Mouse (Mus musculus): ENCODE results near the gene Rcc1l.

DNA sequence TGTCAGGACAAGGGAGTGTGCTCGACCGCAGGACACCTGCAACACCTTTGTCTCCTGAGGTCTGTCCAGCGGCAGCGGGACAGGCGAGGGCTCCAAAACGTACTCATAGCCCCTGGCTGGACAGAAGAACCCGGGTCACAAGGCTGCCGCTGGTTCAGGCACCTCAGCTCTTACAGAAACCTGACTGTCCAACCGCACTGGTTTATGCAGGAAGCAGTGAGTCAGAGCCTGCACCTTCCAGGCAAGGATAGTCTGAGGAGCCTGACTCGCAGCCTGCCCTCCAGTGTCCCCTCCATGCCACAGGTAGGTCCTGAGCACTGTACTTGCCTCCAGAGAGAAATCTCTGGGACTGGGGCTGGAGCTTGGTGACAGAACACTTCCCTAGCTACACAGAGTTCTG, 7.3 kb downstream of the Rcc1l start:
- no peak for TF ChIP-seq POLR2A (IDR thresholded peaks at IDR 0.05; ENCODE audit: insufficient read length, low read depth)
- TF ChIP-seq MYOG (IDR thresholded peaks at IDR 0.05; ENCODE audit: control insufficient read depth in 1 of 3, insufficient read depth in 1 of 3, insufficient read length in 2 of 3, low read depth in 2 of 3) = no peak
